Comparison of ENCODE assay signal across 15 mouse cellular contexts in genomic region chr3:84068831-84069709, GRCm38 (mm10). TPM values are rescaled to one million over a fixed set of nuclear protein-coding genes. Genes with fewer than 3 reads are reported as not detected.
DNase-seq lines count a peak whose midpoint lies in the region; ATAC-seq and TF ChIP-seq lines count a peak whose summit lies in the region.
"Had no signal": no experiment of that assay in that cellular context is flagged by ENCODE, and none has a peak within 500 bp of the region (broad histone marks: within the 10 kb centered on the region; RNA-seq: fewer than 3 reads in every experiment).

No protein-coding gene starts in this region.

- no peak for DNase-seq in gastrocnemius, adult 2 months
- no peak for DNase-seq in gastrocnemius, postnatal 25 days
- peak; percentile 72 to 79 for DNase-seq in B cell, adult 2 months
- DNase-seq in skeletal muscle tissue, adult 2 months (ENCODE audit: low read depth, low spot score): peak; percentile 52
- no peak for DNase-seq in left cerebral cortex, adult 18-20 months (ENCODE audit: low spot score in 2 of 2)
- DNase-seq in retina, embryonic 14.5 days (ENCODE audit: low spot score): no peak
- DNase-seq: cerebellum, adult 2 months; heart, postnatal 36 days; kidney, adult 11 months; retina, postnatal 1 day had no signal

- ATAC-seq in granulocyte monocyte progenitor cell, adult 5-6 weeks (replicated peaks; ENCODE audit: poor library complexity, severe bottlenecking): peak; percentile 96
- ATAC-seq in erythroblast, adult 5-6 weeks (replicated peaks; ENCODE audit: low FRiP score, poor library complexity, severe bottlenecking): no peak
- ATAC-seq: liver, embryonic 12.5 days had no signal

- no peak overlapping the region for H3K4me3 ChIP-seq in gastrocnemius, adult 2 months
- H3K4me3 ChIP-seq: forebrain, embryonic 12.5 days; liver, embryonic 12.5 days; stomach, embryonic 15.5 days had no signal

- peak overlapping the region; percentile 71 for H3K27ac ChIP-seq in gastrocnemius, adult 2 months
- H3K27ac ChIP-seq: forebrain, embryonic 12.5 days; liver, embryonic 12.5 days; stomach, embryonic 15.5 days had no signal

- no peak for TF ChIP-seq CTCF in gastrocnemius, adult 2 months (IDR thresholded peaks at IDR 0.05)

- intact Hi-C loops in gastrocnemius, adult 2 months (cut with DNase I): no loop called here

RNA-seq across cellular contexts. Expression of gene Tmem131l, which starts 29.1 kb away (rescaled TPM):
- total RNA-seq in gastrocnemius, adult 2 months (2021): 10 to 100 TPM; 12.0 to 17.4 TPM
- total RNA-seq in gastrocnemius, postnatal 25 days (2021): 10 to 100 TPM; 10.1 to 12.7 TPM
- total RNA-seq in granulocyte monocyte progenitor cell, adult 5-6 weeks (2014; fragmentation: Nextera tagmentation): 80.9 and 108 TPM in 2 replicates
- 25.6 and 31.9 TPM in 2 replicates for total RNA-seq in granulocyte monocyte progenitor cell, adult 5-6 weeks (2017)
- 10 to 100 TPM; 18.2 to 18.6 TPM for total RNA-seq in left cerebral cortex, adult 18-20 months (2021)
- total RNA-seq in erythroblast, adult 5-6 weeks (2015; ENCODE audit: low replicate concordance): 753 and 807 TPM in 2 replicates
- 938 and 1,004 TPM in 2 replicates for total RNA-seq in erythroblast, adult 5-6 weeks (2017; ENCODE audit: low replicate concordance)

Comparison
In these comparisons a context has a peak if more than half of its experiments do, and no peak if none do; other contexts are left out.
1. DNase-seq: peak in B cell, adult 2 months (2 of 2) and skeletal muscle tissue, adult 2 months (single experiment); none in gastrocnemius, adult 2 months (single experiment), gastrocnemius, postnatal 25 days (single experiment), left cerebral cortex, adult 18-20 months (0 of 2) and retina, embryonic 14.5 days (single experiment).
2. RNA of gene Tmem131l, which starts 29.1 kb away (total RNA-seq): 753 to 1,004 TPM in erythroblast, adult 5-6 weeks; 25.6 to 108 TPM in granulocyte monocyte progenitor cell, adult 5-6 weeks, 18.2 to 18.6 TPM in left cerebral cortex, adult 18-20 months, 12.0 to 17.4 TPM in gastrocnemius, adult 2 months and 10.1 to 12.7 TPM in gastrocnemius, postnatal 25 days; every median in the first group is over 4 times any median in the second.